Mouse (Mus musculus): ENCODE measurements around the gene Gm45521.

DNA sequence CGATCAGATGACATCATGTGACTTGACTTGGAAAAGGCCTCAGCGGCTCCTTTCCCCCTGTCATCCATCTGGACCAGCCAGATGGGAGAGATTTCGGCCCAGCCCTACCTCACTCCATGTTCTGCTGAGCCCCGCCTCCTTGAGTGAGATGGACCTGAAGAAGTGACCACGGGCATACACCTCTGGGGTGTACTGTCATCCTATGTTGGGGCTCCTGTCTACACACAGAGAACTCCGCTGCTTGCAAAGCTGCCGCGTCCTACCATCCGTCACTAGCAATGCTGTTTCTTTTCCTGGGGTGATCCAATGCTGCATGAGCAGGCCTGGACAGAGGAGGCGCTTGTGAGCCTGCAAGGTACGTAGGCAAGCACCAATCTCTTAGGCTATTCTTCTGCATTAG lies 3.5 kb downstream of the Gm45521 start:
- TF ChIP-seq CTCF (IDR thresholded peaks at IDR 0.05; ENCODE audit: low read depth): peak; percentile 50
- no peak for TF ChIP-seq EP300 (IDR thresholded peaks at IDR 0.05; ENCODE audit: low read depth)
